Mouse (Mus musculus): Measurements from ENCODE around the gene Abcg8.

Gene Abcg8

GRCm38 (mm10) chr17:84658195-84658594, 17.9 kb upstream of the Abcg8 start:
- DNase-seq (ENCODE audit: low read depth, low spot score) = no peak

GRCm38 (mm10) chr17:84658951-84659350, 17.2 kb upstream of the Abcg8 start:
- DNase-seq (ENCODE audit: low read depth, low spot score) = no peak

GRCm38 (mm10) chr17:84665053-84665452, 11.0 kb upstream of the Abcg8 start:
- no peak for DNase-seq (ENCODE audit: low read depth, low spot score)

- no peak for DNase-seq (ENCODE audit: low read depth, low spot score)
Observed at GRCm38 (mm10) chr17:84665691-84666090, 10.4 kb upstream of the Abcg8 start.

- no peak for DNase-seq (ENCODE audit: low read depth, low spot score)
Observed at GRCm38 (mm10) chr17:84667848-84668247, 8.3 kb upstream of the Abcg8 start.

GRCm38 (mm10) chr17:84672376-84673369, 3.4 kb upstream of the Abcg8 start:
- DNase-seq (ENCODE audit: low read depth, low spot score) = no peak

GRCm38 (mm10) chr17:84674048-84674447, 2.1 kb upstream of the Abcg8 start:
- no peak for DNase-seq (ENCODE audit: low read depth, low spot score)

GRCm38 (mm10) chr17:84675204-84675603, 898 bp upstream of the Abcg8 start:
- DNase-seq (ENCODE audit: low read depth, low spot score) = no peak

GRCm38 (mm10) chr17:84677595-84677994, 1.5 kb downstream of the Abcg8 start:
- DNase-seq (ENCODE audit: low read depth, low spot score) = no peak

GRCm38 (mm10) chr17:84681670-84682069, 5.6 kb downstream of the Abcg8 start:
- no peak for DNase-seq (ENCODE audit: low read depth, low spot score)

- DNase-seq (ENCODE audit: low read depth, low spot score) = no peak
Observed at GRCm38 (mm10) chr17:84682734-84683717, 6.9 kb downstream of the Abcg8 start, which contains the start of gene Abcg5. Abcg5 (minus strand) TSS chr17:84683011.

GRCm38 (mm10) chr17:84684284-84684683, 8.2 kb downstream of the Abcg8 start:
- no peak for DNase-seq (ENCODE audit: low read depth, low spot score)

GRCm38 (mm10) chr17:84685286-84685685, 9.2 kb downstream of the Abcg8 start:
- no peak for DNase-seq (ENCODE audit: low read depth, low spot score)

- DNase-seq (ENCODE audit: low read depth, low spot score) = no peak
Observed at GRCm38 (mm10) chr17:84687994-84688393, 11.9 kb downstream of the Abcg8 start.

- no peak for DNase-seq (ENCODE audit: low read depth, low spot score)
Observed at GRCm38 (mm10) chr17:84688834-84689233, 12.7 kb downstream of the Abcg8 start.

GRCm38 (mm10) chr17:84689316-84689715, 13.2 kb downstream of the Abcg8 start:
- DNase-seq (ENCODE audit: low read depth, low spot score) = no peak

- no peak for DNase-seq (ENCODE audit: low read depth, low spot score)
Observed at GRCm38 (mm10) chr17:84690111-84690510, 14.0 kb downstream of the Abcg8 start.

GRCm38 (mm10) chr17:84693741-84694140, 17.6 kb downstream of the Abcg8 start:
- DNase-seq (ENCODE audit: low read depth, low spot score) = no peak

- DNase-seq (ENCODE audit: low read depth, low spot score) = no peak
Observed at GRCm38 (mm10) chr17:84696537-84696936, 20.4 kb downstream of the Abcg8 start.

- peak; percentile 34 for DNase-seq (ENCODE audit: low read depth, low spot score)
Observed at GRCm38 (mm10) chr17:84698727-84699126, 22.6 kb downstream of the Abcg8 start.

- DNase-seq (ENCODE audit: low read depth, low spot score) = no peak
Observed at GRCm38 (mm10) chr17:84707407-84707806, 31.3 kb downstream of the Abcg8 start.

GRCm38 (mm10) chr17:84708818-84709217, 32.7 kb downstream of the Abcg8 start:
- DNase-seq (ENCODE audit: low read depth, low spot score) = no peak

All from retina, adult 2 months (tissue).